Mouse (Mus musculus) 416B (cell line): ENCODE results near the gene Trat1.

Experiments
- DNase-seq: peaks from one replicate; pipeline ENCODE4 v3.0.0; 2011; ENCODE audit warnings: low read depth

Gene Trat1

GRCm38 (mm10) chr16:48719679-48720078, 52.1 kb downstream of the Trat1 start:
- DNase-seq = no peak

- peak; percentile 97 for DNase-seq
These were observed 55.5 kb downstream of the Trat1 start for GRCm38 (mm10) chr16:48716343-48716742.

GRCm38 (mm10) chr16:48701896-48702295, 69.9 kb downstream of the Trat1 start:
- DNase-seq = no peak
